Mouse (Mus musculus) T-helper 2 cell (primary cell): ENCODE data around the gene Wdfy3.

ENCODE experiments used
- in situ Hi-C: fragments of 300-600 bp; cut with MboI, MseI; formaldehyde crosslinking; loops from one replicate; pipeline ENCODE4 v1.15.1; 2025; ENCODE audit warnings: high pct_unique_total_duplicates

Gene Wdfy3

GRCm38 (mm10) chr5:101891694-101892416 lies 177.9 kb downstream of the Wdfy3 start:
- in situ Hi-C loops = no loop called here

GRCm38 (mm10) chr5:101887989-101888388 lies 181.7 kb downstream of the Wdfy3 start:
- in situ Hi-C loops = no loop called here

- in situ Hi-C loops = no loop called here
Measured at GRCm38 (mm10) chr5:101885039-101885438, 184.7 kb downstream of the Wdfy3 start.

GRCm38 (mm10) chr5:101882191-101882590 lies 187.5 kb downstream of the Wdfy3 start:
- in situ Hi-C loops = no loop called here

- in situ Hi-C loops = no loop called here
Measured at GRCm38 (mm10) chr5:101879914-101880313, 189.8 kb downstream of the Wdfy3 start.

GRCm38 (mm10) chr5:101878403-101878802 lies 191.3 kb downstream of the Wdfy3 start:
- in situ Hi-C loops = no loop called here

- in situ Hi-C loops = no loop called here
Measured at GRCm38 (mm10) chr5:101876185-101876584, 193.5 kb downstream of the Wdfy3 start.

GRCm38 (mm10) chr5:101866722-101867121 lies 203.0 kb downstream of the Wdfy3 start:
- in situ Hi-C loops = no loop called here

GRCm38 (mm10) chr5:101863946-101864345 lies 205.8 kb downstream of the Wdfy3 start:
- in situ Hi-C loops = no loop called here

- in situ Hi-C loops = no loop called here
Measured at GRCm38 (mm10) chr5:101862651-101863050, 207.1 kb downstream of the Wdfy3 start.

- in situ Hi-C loops = no loop called here
Measured at GRCm38 (mm10) chr5:101861786-101862571, 207.7 kb downstream of the Wdfy3 start.

GRCm38 (mm10) chr5:101858891-101859436 lies 210.8 kb downstream of the Wdfy3 start:
- in situ Hi-C loops = no loop called here

- in situ Hi-C loops = no loop called here
Measured at GRCm38 (mm10) chr5:101855475-101855874, 214.2 kb downstream of the Wdfy3 start.

- in situ Hi-C loops = no loop called here
Measured at GRCm38 (mm10) chr5:101854667-101855066, 215.1 kb downstream of the Wdfy3 start.

- in situ Hi-C loops = no loop called here
Measured at GRCm38 (mm10) chr5:101854100-101854499, 215.6 kb downstream of the Wdfy3 start.

- in situ Hi-C loops = no loop called here
Measured at GRCm38 (mm10) chr5:101852116-101852680, 217.5 kb downstream of the Wdfy3 start.

- in situ Hi-C loops = no loop called here
Measured at GRCm38 (mm10) chr5:101851133-101851532, 218.6 kb downstream of the Wdfy3 start.

GRCm38 (mm10) chr5:101847762-101848161 lies 222.0 kb downstream of the Wdfy3 start:
- in situ Hi-C loops = no loop called here

GRCm38 (mm10) chr5:101847323-101847722 lies 222.4 kb downstream of the Wdfy3 start:
- in situ Hi-C loops = no loop called here

GRCm38 (mm10) chr5:101845930-101846329 lies 223.8 kb downstream of the Wdfy3 start:
- in situ Hi-C loops = no loop called here

GRCm38 (mm10) chr5:101845011-101845410 lies 224.7 kb downstream of the Wdfy3 start:
- in situ Hi-C loops = no loop called here

GRCm38 (mm10) chr5:101840476-101840875 lies 229.2 kb downstream of the Wdfy3 start:
- in situ Hi-C loops = no loop called here
